Mouse (Mus musculus) intestine, embryonic 14.5 days (tissue): ENCODE data around the gene Nova2. TPM values are rescaled to one million over a fixed set of nuclear protein-coding genes. Genes with fewer than 3 reads are reported as not detected.

ENCODE experiments used
- ATAC-seq: fragments of 200-750 bp; cut with Nextera tagmentation; replicated peaks from 2 replicates; pipeline ENCODE4 v1.8.0; 2017; ENCODE audit warnings: low read depth, moderate number of reproducible peaks, moderate TSS enrichment, moderate library complexity; ENCODE audit not compliant: low FRiP score, low TSS enrichment
- DNase-seq: peaks from one replicate; pipeline ENCODE4 v3.0.0-alpha.2; 2018; ENCODE audit warnings: low spot score
- H3K27ac ChIP-seq: fragments of 300-500 bp; sonication (generic); 2 replicates; pipeline ENCODE4 v1.5.1; 2014; ENCODE audit warnings: low read depth, mild to moderate bottlenecking, control low read depth
- H3K27me3 ChIP-seq: fragments of 300-500 bp; sonication (generic); replicated peaks from 2 replicates; pipeline ENCODE4 v1.6.1; 2014; ENCODE audit warnings: low read length, control low read depth; ENCODE audit not compliant: control insufficient read depth, insufficient read depth
- H3K36me3 ChIP-seq: fragments of 300-500 bp; sonication (generic); 2 replicates; pipeline ENCODE4 v1.6.1; 2014; ENCODE audit warnings: low read length, control low read depth; ENCODE audit not compliant: control insufficient read depth, insufficient read depth
- H3K4me1 ChIP-seq: fragments of 300-500 bp; sonication (generic); replicated peaks from 2 replicates; pipeline ENCODE4 v1.6.1; 2014; ENCODE audit warnings: low read length, control low read depth, mixed read lengths; ENCODE audit not compliant: control insufficient read depth, insufficient read depth
- H3K4me2 ChIP-seq: fragments of 300-500 bp; sonication (generic); 2 replicates; pipeline ENCODE4 v1.6.1; 2014; ENCODE audit warnings: low read length
- H3K4me3 ChIP-seq: fragments of 300-500 bp; sonication (generic); 2 replicates; pipeline ENCODE4 v1.5.1; 2014; ENCODE audit warnings: low read depth, low read length, control low read depth, mixed read lengths
- H3K9ac ChIP-seq: fragments of 300-500 bp; sonication (generic); 2 replicates; pipeline ENCODE4 v1.6.1; 2014; ENCODE audit warnings: mild to moderate bottlenecking, low read length
- H3K9me3 ChIP-seq: fragments of 300-500 bp; sonication (generic); 2 replicates; pipeline ENCODE4 v1.6.1; 2016; ENCODE audit warnings: low read length, control low read depth; ENCODE audit not compliant: control insufficient read depth
- WGBS: fragments of 180-500 bp; shearing (Covaris S2); extraction: QIAGEN DNeasy Blood & Tissue Kit; methylation state at CpG from one replicate; pipeline ENCODE4 v1.1.7; 2014; 5-methylcytosine and 5-hydroxymethylcytosine counted together
- polyA plus RNA-seq: library from polyadenylated mRNA; unstranded; fragments of >200 nt; fragmentation: Nextera tagmentation; extraction: Ambion mirVana; gene quantifications from 2 replicates; pipeline ENCODE4 v1.2.1, GENCODE M21; 2014

Gene Nova2
- polyA plus RNA-seq, 1 experiment from 2014 or later: 0.66 TPM

GRCm38 (mm10) chr7:19012882-19013281 is 87.2 kb downstream of the Nova2 start:
- no peaks in the 10 kb centered on the region for H3K9me3 ChIP-seq
- no peak overlapping the region for H3K4me2 ChIP-seq
- WGBS: 39% methylated on average over 2 of the region's 2 CpGs

DNA sequence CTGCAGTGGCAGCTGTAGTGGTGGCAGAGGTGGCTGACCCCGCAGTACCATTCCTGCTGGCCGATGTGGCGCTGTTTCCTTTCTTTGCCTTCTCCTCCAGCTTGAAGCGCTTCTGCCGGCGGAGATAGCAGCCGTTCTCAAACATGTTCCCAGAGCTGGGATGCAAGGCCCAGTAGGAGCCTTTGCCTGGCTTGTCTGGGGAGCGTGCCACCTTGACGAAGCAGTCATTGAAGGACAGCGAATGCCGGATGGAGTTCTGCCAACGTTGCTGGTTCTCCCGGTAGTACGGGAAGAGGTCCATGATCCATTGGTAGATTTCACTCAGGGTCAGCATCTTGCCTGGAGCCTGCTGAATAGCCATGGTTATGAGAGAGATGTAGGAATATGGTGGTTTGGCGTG is 88.8 kb downstream of the Nova2 start:
- DNase-seq (no peak), ATAC-seq (no peak)
- peaks cover 10% of the 10 kb centered on the region for H3K4me1 ChIP-seq
- H3K9me3 ChIP-seq: no peaks in the 10 kb centered on the region
- H3K4me3 ChIP-seq: no peak overlapping the region
- H3K9ac ChIP-seq: 0 out of 2 replicates have a peak overlapping the region, but pooled peaks have one; percentile 3
- no peaks in the 10 kb centered on the region for H3K27me3 ChIP-seq
- H3K27ac ChIP-seq: no peak overlapping the region
- H3K4me2 ChIP-seq: no peak overlapping the region
- no peaks in the 10 kb centered on the region for H3K36me3 ChIP-seq
- 66% methylated on average over 15 of the region's 15 CpGs for WGBS

More at GRCm38 (mm10) chr7:19012882-19013281, 87.2 kb downstream of the Nova2 start:
- H3K4me3 ChIP-seq: no peak overlapping the region
- no peak for ATAC-seq
- no peak overlapping the region for H3K9ac ChIP-seq
- H3K4me1 ChIP-seq: peaks cover 14% of the 10 kb centered on the region
- H3K27ac ChIP-seq: no peak overlapping the region
- no peaks in the 10 kb centered on the region for H3K27me3 ChIP-seq
- DNase-seq: no peak
- no peaks in the 10 kb centered on the region for H3K36me3 ChIP-seq

Other genes with a start within 250 kb of the Nova2 start
- not detected in 2 replicates for gene Psg20, start 239.7 kb upstream of the Nova2 start, polyA plus RNA-seq
- not detected in 2 replicates for gene Psg22, start 207.8 kb upstream of the Nova2 start, polyA plus RNA-seq
- gene Psg19, start 127.4 kb upstream of the Nova2 start, polyA plus RNA-seq: not detected in 2 replicates
- 0.27 TPM in 1 of 2 replicates, not detected in the other for gene Psg17, start 104.3 kb upstream of the Nova2 start, polyA plus RNA-seq
- gene Mill2, start 85.9 kb upstream of the Nova2 start, polyA plus RNA-seq: 0.62 and 1.1 TPM in 2 replicates
- gene Pglyrp1, start 54.6 kb upstream of the Nova2 start, polyA plus RNA-seq: 17.7 and 26.7 TPM in 2 replicates
- 21.5 and 21.7 TPM in 2 replicates for gene Ccdc61, start 15.5 kb upstream of the Nova2 start, polyA plus RNA-seq
- not detected in 2 replicates for gene Nanos2, start 61.5 kb downstream of the Nova2 start, polyA plus RNA-seq
- gene Mypop, start 65.4 kb downstream of the Nova2 start, polyA plus RNA-seq: 2.8 and 3.2 TPM in 2 replicates
- gene Irf2bp1, start 78.2 kb downstream of the Nova2 start, polyA plus RNA-seq: 29.5 and 29.6 TPM in 2 replicates
- 21.6 and 21.9 TPM in 2 replicates for gene Foxa3, start 97.7 kb downstream of the Nova2 start, polyA plus RNA-seq
- 23.9 and 26.1 TPM in 2 replicates for gene Sympk, start 98.5 kb downstream of the Nova2 start, polyA plus RNA-seq
- not detected in 2 replicates for gene Rsph6a, start 128.8 kb downstream of the Nova2 start, polyA plus RNA-seq
- gene Dmwd, start 150.3 kb downstream of the Nova2 start, polyA plus RNA-seq: 15.8 and 16.0 TPM in 2 replicates
- 57.4 and 60.0 TPM in 2 replicates for gene Dmpk, start 158.0 kb downstream of the Nova2 start, polyA plus RNA-seq
- 15.7 and 15.8 TPM in 2 replicates for gene Six5, start 168.7 kb downstream of the Nova2 start, polyA plus RNA-seq
- 3.7 and 4.7 TPM in 2 replicates for gene Gm4969, start 192.5 kb downstream of the Nova2 start, polyA plus RNA-seq
- 8.1 and 8.8 TPM in 2 replicates for gene Fbxo46, start 194.0 kb downstream of the Nova2 start, polyA plus RNA-seq
- 10.1 and 11.0 TPM in 2 replicates for gene Qpctl, start 223.4 kb downstream of the Nova2 start, polyA plus RNA-seq
- gene Snrpd2, start 223.8 kb downstream of the Nova2 start, polyA plus RNA-seq: 166 and 167 TPM in 2 replicates
- gene Gipr, start 240.2 kb downstream of the Nova2 start, polyA plus RNA-seq: 2.2 and 2.7 TPM in 2 replicates